Mouse (Mus musculus): ENCODE data around the gene Mxd1.

Mxd1 gene

GRCm38 (mm10) chr6:86646143-86646542, 22.8 kb downstream of the Mxd1 start:
- DNase-seq (ENCODE audit: low spot score in 2 of 2): no peak

DNA sequence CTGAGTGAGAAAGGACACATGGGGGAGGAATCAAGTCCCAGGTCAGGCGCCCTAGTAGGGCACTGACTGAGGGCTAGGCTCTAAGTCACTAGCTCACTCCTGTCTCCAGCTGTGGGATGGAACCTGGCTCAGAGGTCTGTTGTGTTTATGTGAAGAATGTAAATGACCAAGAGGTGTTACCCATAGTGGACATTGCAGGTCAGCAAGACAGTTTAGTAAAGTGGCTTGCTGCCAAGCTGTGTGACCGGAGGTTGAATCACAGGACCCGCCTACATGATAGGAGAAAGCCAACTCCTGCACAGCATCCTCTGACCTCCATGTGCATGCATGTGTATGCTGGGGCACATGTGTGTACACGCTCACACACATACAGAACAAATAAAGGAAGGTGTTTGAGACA, 23.4 kb downstream of the Mxd1 start:
- DNase-seq (ENCODE audit: low spot score in 2 of 2): no peak

- no peak for DNase-seq (ENCODE audit: low spot score in 2 of 2)
These were observed 24.1 kb downstream of the Mxd1 start for GRCm38 (mm10) chr6:86644775-86645400.

- no peak for DNase-seq (ENCODE audit: low spot score in 2 of 2)
These were observed 27.2 kb downstream of the Mxd1 start for GRCm38 (mm10) chr6:86641716-86642115.

DNA sequence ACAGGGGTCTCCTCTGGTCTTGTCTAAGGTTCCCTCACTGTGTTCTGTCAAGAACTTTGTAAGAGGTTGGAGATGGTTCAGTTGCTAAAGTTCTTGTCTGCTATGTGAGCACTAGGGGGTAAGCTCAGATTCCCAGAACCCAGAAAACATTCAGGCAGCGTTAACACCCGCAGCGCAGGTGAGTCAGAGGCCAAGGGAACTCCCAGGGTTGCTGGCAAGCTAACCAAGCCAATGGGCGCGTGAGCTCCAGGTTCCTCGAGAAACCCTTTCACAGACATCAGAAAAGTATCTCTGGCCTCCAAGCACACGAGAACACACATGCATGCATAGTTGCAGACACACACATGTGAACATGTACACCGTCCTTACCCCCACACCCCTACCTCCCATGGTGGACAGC, 28.2 kb downstream of the Mxd1 start:
- no peak for DNase-seq (ENCODE audit: low spot score in 2 of 2)

DNA sequence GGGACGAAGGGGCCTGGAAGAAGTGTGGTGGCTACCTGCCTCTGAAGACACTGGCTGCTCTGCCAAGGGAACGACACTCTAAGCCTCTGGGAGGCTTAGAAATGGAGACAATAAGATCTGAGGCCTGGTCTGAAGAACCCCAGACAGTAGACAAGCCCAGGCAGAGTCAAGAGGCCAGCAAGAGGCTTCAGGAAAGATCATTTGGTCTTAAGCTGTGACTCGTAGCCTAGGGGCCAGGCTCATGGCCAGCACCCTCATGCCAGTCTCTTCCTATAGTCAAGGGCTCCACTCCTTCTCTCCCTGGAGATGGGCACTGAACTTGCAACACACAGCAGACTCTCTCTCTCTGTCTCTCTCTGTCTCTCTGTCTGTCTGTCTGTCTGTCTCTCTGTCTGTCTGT, 28.8 kb downstream of the Mxd1 start:
- no peak for DNase-seq (ENCODE audit: low spot score in 2 of 2)

DNA sequence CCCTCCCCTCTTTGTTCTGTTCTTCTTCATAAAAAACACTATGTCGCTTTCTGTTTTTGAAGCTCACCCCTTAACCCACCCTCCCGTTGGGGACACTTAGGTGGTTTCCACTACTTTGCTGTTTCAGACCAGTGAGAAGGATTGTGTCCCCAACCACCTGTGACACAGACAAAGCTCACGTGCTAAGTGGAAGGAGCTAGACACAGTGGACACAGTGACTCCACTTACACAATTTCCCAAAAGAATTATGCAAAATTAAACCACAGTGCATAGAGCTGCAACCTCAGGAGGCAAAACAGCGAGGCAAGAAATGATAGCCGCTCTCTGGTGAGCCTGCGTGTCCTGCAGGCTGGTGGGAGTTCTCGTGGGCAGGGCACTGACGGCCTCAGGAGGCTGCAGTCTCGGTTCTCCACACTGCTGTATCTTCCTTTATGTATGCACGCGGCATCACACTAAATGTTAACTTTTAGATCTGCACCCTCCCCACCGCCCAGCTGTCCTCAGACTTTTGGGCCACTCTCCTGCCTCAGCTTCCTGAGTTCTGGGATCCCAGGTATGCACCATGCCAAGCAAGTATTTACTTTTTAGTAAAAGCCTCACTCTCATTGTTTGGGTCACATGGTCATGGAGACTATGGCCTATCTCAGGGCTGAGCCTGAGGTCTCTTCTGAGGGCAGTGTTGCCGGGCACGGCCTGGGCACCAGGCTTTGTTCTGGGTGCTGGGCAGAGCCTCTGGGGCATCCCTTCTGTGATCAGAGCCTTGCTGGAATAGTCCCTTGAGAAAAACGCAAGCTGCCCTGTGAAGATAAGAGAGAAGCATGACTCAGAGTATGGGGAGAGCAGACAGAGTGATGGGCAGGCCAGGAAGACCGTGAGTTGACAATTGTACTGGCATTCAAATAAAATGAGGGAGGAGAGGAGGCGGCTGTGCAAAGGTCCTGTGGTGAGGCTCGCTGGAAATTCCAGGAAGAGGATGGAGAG, 29.5 kb downstream of the Mxd1 start:
- peak; percentile 70 to 82 for DNase-seq (ENCODE audit: low spot score in 2 of 2)

DNA sequence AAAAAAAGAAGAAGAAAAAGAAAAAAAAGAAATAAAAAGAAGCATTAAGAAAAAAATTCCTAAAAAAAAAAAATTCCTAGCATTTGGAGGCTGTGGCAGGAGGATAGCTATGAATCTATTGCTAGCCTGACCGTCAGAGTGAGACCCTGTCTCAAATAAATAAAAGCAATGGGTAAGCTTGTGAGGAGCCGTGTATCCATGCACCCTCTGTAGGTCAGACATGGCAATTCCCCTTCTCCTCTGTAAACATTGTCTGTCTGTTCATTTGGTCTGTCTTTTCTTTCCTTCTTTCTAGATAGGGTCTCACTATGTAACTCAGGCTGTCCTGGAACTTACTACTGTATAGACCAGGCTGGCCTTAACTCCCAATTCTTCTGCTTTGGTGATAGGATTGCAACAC, 30.5 kb downstream of the Mxd1 start:
- no peak for DNase-seq (ENCODE audit: low spot score in 2 of 2)

- peak in 1 of 2 experiments; percentile 61 for DNase-seq (ENCODE audit: low spot score in 2 of 2)
These were observed 31.1 kb downstream of the Mxd1 start for GRCm38 (mm10) chr6:86637860-86638259.

GRCm38 (mm10) chr6:86637171-86637835, 31.7 kb downstream of the Mxd1 start:
- DNase-seq (ENCODE audit: low spot score in 2 of 2): peak; percentile 57 to 67

- DNase-seq (ENCODE audit: low spot score in 2 of 2): peak; percentile 65 to 74
These were observed 32.5 kb downstream of the Mxd1 start for GRCm38 (mm10) chr6:86636495-86636894.

DNA sequence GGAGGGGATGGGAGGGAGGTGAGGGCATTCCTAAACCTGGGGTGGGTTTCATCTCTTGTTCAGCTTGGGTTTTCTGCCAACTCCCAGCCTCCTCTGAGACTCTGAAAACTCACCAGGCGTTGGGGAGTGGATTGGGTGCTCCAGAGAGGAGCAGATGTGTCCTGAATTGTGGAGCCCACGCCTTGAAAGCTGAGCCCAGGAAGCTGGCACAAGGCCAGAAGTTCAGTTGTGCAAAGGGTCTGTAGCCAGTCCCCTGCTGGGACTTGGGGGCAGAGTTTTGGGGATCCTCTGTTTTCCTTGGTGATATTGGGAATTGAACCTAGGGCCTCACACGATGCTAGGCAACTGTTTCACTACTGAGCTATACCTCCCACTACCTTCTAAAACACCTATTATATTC, 38.8 kb downstream of the Mxd1 start:
- peak in 1 of 2 experiments; percentile 61 for DNase-seq (ENCODE audit: low spot score in 2 of 2)

DNA sequence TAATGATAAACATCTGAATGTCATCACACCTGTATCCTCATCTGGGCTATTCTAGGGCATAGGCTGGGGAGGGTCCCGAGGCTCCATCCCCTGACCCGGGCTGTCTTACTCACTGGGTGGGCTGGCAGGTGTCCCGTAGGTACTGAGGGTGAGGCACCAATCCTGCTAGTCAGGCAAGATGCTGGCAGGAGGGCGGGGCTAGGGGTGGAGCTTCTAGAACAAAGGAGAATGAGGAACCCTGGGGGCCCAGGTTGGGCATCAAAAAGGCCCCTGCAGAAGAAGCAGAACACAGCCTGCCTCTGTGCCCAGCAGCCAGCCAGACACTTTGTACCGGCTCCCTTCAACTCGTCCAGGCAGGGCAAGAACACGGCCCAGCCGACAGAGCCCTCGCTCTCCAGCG, 41.0 kb downstream of the Mxd1 start, which contains the start of gene Asprv1:
TSS of gene Asprv1 (plus strand) at position 219 of the 400 bp plus-strand sequence.
- peak; percentile 58 to 73 for DNase-seq (ENCODE audit: low spot score in 2 of 2)

DNA sequence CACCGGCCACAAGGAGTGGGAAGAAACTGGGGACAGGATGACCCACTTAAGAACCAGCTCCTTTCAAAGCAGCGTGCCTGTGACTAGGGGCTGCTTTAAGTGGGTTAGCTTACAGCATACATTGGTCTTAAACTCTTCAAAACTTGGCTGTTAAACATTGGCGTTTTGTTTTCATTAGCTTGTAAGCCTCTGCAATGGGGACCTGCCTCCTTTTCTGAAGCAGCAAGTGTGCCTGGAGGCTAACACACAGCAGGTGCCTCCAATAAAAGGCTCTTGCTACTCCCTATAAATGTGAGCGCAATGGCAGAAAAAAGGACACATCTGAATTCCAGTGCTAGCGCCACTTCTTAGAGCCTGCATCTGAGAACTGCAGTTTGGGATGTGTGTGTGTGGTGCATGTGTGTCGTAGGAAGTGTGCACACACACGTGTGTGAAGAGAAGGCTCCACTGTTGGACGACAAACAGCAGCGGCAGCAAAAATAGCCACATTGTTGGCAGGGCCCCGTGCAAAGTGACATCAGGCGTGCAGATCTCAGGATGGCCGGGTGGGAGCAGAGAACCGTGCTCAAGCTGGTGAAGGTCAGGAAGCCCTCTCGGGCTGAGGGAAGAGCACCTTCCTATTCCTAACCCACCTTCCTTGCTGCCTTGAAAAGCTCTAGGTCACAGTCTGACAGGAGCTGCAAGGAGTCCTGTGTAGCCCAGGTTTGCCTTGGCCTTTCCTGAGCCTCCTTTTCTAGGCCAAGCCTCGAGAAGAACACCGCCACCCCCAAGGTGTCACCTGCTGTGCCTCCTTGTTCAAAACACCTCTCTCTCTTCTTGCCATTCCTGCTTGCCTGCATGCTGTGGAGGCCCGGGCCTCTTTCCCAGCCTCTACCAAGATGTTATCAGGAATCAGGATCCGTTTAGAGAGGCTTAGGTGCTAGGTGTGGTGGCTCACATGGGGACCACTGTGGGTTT, 44.6 kb downstream of the Mxd1 start:
- no peak for DNase-seq (ENCODE audit: low spot score in 2 of 2)

DNA sequence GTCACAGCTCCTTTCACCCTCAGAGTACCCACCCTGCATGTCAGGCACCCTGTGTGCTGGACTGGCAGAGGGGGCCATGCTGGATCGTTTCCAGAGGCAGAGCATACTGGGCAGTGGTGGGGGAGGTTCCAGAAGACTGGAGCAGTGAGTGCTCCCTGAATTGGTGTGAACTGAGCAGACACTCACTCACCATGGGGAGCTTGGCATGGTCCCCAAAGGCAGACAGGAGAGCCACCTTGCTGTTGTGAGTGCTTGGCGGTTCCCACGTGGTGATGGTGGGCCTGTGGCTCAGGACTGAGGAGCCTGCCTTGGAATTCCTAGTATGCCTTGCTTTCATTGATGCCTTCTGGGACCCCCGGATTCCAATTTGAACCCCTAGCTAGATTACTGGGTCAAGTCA, 45.8 kb downstream of the Mxd1 start:
- no peak for DNase-seq (ENCODE audit: low spot score in 2 of 2)

DNA sequence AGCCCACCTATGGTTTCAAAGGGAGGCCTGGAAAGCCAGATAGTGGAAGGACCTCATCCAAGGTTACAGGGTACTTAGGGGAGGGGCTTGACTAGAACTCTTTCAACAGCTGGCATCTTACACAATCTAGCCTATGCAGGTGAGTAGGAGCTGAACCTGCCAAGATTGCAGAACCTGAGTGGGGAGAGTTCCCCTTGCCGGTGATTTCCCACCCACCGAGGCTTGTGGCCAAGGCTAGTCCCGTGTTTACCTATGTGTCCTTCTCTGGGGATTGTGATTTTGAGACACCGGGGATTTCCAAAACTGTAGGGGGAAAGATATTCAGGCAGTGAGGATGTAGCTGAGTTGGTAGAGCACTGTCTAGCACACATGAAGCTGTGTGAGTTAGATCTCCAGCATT, 53.7 kb downstream of the Mxd1 start:
- no peak for DNase-seq (ENCODE audit: low spot score in 2 of 2)

DNA sequence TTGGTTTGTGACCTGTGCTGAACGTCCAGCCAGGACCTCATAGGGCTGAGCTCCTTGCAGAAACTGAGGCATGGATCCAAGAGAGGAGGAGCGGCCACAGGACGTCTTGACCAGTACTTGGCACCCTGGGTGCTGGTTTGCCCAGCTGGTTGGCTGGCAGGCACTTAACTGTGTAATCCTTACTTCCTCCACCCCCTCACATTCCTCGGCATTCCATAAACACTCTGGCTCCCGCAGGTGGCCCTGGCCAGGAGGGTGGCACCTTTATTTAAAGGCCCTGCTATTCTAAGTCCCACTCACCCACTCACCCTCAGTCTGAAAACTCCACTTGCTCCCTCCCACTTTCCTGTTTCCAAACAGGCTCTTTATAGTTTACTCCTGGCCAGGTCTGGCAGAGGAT, 58.2 kb downstream of the Mxd1 start:
- DNase-seq (ENCODE audit: low spot score in 2 of 2): no peak

- DNase-seq (ENCODE audit: low spot score in 2 of 2): no peak
These were observed 59.7 kb downstream of the Mxd1 start for GRCm38 (mm10) chr6:86609235-86609634.

- no peak for DNase-seq (ENCODE audit: low spot score in 2 of 2)
These were observed 61.5 kb downstream of the Mxd1 start for GRCm38 (mm10) chr6:86607471-86607870.

DNA sequence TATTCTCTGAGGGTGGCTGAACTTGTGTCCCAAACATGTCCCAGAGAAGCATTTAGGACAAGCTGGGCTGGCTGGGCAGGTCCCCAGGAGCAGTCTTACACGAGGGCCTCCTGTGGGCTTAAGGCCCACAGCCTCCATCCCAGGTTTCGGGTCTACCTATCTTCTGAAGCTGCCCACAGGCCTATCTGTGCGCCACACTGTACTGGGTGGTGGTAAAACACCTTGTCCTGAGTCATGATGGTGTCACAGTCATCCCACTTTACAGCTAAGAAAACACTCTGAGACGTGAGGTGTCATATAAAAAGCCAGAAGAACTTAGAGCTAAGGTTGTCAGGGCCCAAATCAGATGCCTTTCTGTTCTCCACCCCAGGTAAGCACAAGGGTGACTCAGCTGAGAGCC, 62.7 kb downstream of the Mxd1 start:
- DNase-seq (ENCODE audit: low spot score in 2 of 2): no peak

DNA sequence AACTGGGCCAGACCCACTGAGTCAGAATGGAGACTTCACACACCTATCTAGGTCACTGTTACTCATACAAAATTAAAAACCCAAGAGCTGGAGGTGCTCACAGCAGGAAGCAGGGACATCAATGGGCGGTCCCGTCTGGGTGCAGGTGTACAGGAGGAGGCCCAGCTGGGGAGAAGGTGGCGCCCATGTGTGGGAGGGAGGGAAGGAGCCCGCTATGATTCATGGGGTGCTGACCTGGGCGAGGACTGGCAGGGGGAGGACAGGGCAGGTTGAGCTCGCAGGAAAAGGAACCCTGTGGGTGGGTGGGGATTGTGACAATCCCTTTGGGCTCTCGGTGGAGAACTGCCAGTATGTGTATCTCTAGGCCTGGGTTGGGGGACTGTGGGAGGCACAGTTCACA, 63.7 kb downstream of the Mxd1 start:
- no peak for DNase-seq (ENCODE audit: low spot score in 2 of 2)
